Mouse (Mus musculus) retina, embryonic 14.5 days (tissue): ENCODE results near the gene Fanci.
A peak's percentile ranks its signal among the peaks of the same experiment; 100 is the strongest.

Source experiments
- DNase-seq: peaks from one replicate; pipeline ENCODE4 v3.0.0-alpha.2; 2015; ENCODE audit warnings: low spot score

The Fanci gene

GRCm38 (mm10) chr7:79387991-79388390 is 3.7 kb upstream of the Fanci start:
- DNase-seq, result no peak

- DNase-seq, result peak; percentile 67
Observed at GRCm38 (mm10) chr7:79388671-79389206, 3.0 kb upstream of the Fanci start.

GRCm38 (mm10) chr7:79390141-79390708 is 1.5 kb upstream of the Fanci start:
- no peak for DNase-seq

- DNase-seq, result no peak
Observed at GRCm38 (mm10) chr7:79391471-79391870, 258 bp upstream of the Fanci start.

GRCm38 (mm10) chr7:79392860-79393513 is 1.3 kb downstream of the Fanci start:
- DNase-seq, result peak; percentile 28

- no peak for DNase-seq
Observed at GRCm38 (mm10) chr7:79393924-79394323, 2.2 kb downstream of the Fanci start.

GRCm38 (mm10) chr7:79394666-79395065 is 2.9 kb downstream of the Fanci start:
- no peak for DNase-seq

GRCm38 (mm10) chr7:79395186-79395585 is 3.5 kb downstream of the Fanci start:
- DNase-seq, result no peak

GRCm38 (mm10) chr7:79397446-79397963 is 5.8 kb downstream of the Fanci start:
- no peak for DNase-seq

GRCm38 (mm10) chr7:79398426-79398825 is 6.7 kb downstream of the Fanci start:
- no peak for DNase-seq

GRCm38 (mm10) chr7:79398971-79399370 is 7.2 kb downstream of the Fanci start:
- no peak for DNase-seq

GRCm38 (mm10) chr7:79400296-79400695 is 8.6 kb downstream of the Fanci start:
- no peak for DNase-seq

- no peak for DNase-seq
Observed at GRCm38 (mm10) chr7:79414449-79415375, 23.0 kb downstream of the Fanci start.

- DNase-seq, result no peak
Observed at GRCm38 (mm10) chr7:79419950-79420349, 28.2 kb downstream of the Fanci start.

GRCm38 (mm10) chr7:79422876-79423275 is 31.1 kb downstream of the Fanci start:
- no peak for DNase-seq

- DNase-seq, result no peak
Observed at GRCm38 (mm10) chr7:79425804-79426203, 34.1 kb downstream of the Fanci start.

- DNase-seq, result peak; percentile 5
Observed at GRCm38 (mm10) chr7:79428243-79428642, 36.5 kb downstream of the Fanci start.

- no peak for DNase-seq
Observed at GRCm38 (mm10) chr7:79440035-79440434, 48.3 kb downstream of the Fanci start.

- DNase-seq, result no peak
Observed at GRCm38 (mm10) chr7:79447048-79447447, 55.3 kb downstream of the Fanci start.

GRCm38 (mm10) chr7:79447486-79447885 is 55.8 kb downstream of the Fanci start:
- no peak for DNase-seq

GRCm38 (mm10) chr7:79461721-79462120 is 70.0 kb downstream of the Fanci start:
- no peak for DNase-seq

- DNase-seq, result no peak
Observed at GRCm38 (mm10) chr7:79463376-79464077, 71.8 kb downstream of the Fanci start.
